Mouse (Mus musculus) megakaryocyte, embryonic 14.5 days (primary cell): ENCODE results near the gene Zfp706. TPM values are rescaled to one million over a fixed set of nuclear protein-coding genes. Genes with fewer than 3 reads are reported as not detected.
A peak's percentile ranks its signal among the peaks of the same experiment; 100 is the strongest.

Experiments
- H3K27me3 ChIP-seq: replicated peaks from 2 replicates; pipeline ENCODE3; 2012; ENCODE audit warnings: inconsistent platforms
- H3K36me3 ChIP-seq: replicated peaks from 2 replicates; pipeline ENCODE3; 2012; ENCODE audit warnings: low read length, inconsistent platforms, mixed read lengths
- H3K4me1 ChIP-seq: 2 replicates; pipeline ENCODE4 v1.6.1; 2012; ENCODE audit warnings: inconsistent platforms
- H3K4me3 ChIP-seq: replicated peaks from 2 replicates; pipeline ENCODE3; 2012; ENCODE audit warnings: moderate library complexity, mild to moderate bottlenecking, inconsistent platforms
- H3K9me3 ChIP-seq: 2 replicates; pipeline ENCODE4 v1.6.1; 2012; ENCODE audit warnings: inconsistent platforms
- FLI1 ChIP-seq: IDR thresholded peaks from 2 replicates; pipeline ENCODE4 v1.6.1; 2012; ENCODE audit warnings: low read length, inconsistent platforms, mixed read lengths
- GATA1 ChIP-seq: IDR thresholded peaks from 3 replicates; pipeline ENCODE4 v1.6.1; 2012; ENCODE audit warnings: mixed read lengths, low read length, inconsistent platforms, borderline replicate concordance
- polyA plus RNA-seq: library from polyadenylated mRNA; stranded (reverse); fragments of >175 nt; gene quantifications from 2 replicates; pipeline ENCODE4 v1.2.3, GENCODE M21; 2012; ENCODE audit warnings: low replicate concordance; ENCODE audit not compliant: insufficient read depth

The Zfp706 gene
- polyA plus RNA-seq, 1 experiment, result 24.7 TPM

DNA sequence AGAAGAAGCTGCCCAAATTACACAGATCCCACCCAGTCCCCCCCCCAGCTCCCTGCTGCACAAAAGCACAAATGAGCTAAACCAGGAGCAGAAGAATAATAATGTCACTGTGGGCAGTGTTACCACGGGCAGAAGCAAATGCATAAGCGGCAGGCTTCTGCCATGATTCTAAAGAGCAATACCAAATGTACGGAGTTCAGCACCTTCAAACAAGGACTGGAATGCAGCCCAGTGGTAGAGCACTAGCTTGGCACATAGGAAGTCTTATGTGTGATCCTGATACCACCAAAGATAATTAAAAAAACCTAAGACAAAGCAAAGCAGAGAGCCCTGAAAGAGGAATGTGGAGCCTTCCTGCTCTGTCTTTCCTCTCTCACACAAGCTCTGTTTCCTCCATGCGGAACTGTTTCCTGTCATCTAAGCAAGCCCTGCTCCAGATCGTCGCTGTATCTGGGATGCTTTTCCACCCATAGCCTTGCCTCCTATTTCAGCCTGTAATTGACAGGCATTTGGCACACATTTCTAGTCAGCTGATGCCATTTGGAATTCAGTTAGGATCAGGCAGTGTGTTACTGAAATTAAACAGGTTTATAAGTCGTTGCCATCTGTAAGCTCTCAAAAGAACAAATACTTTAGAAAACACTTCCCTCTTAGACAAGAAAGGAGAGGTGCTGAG is 29.0 kb upstream of the Zfp706 start:
- no peaks in the 10 kb centered on the region for H3K36me3 ChIP-seq
- no peaks in the 10 kb centered on the region for H3K9me3 ChIP-seq
- H3K4me3 ChIP-seq, result no peak overlapping the region
- H3K4me1 ChIP-seq, result peaks cover 78% of the 10 kb centered on the region
- TF ChIP-seq FLI1, result no peak
- TF ChIP-seq GATA1, result no peak
- no peaks in the 10 kb centered on the region for H3K27me3 ChIP-seq

DNA sequence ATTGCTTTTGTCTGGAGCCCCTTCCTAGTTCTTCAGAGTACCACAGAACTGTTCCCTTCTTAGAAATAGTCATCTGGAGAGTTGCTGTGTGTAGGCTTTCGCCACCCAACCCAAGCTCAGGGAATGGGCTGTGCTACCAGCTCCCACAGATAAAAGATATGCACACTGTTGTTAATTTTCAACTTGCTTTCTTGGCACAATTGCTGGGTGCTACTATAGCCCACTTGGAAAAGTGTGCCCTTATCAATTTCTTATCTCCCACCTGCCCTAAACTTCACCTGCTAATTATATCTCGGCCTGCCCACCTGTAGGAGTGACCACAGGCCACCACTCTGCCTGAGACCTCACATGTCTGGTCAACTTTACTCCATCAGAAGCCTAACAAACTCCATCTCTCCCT is 26.6 kb upstream of the Zfp706 start:
- Histone ChIP-seq H3K9me3 (no peaks in the 10 kb centered on the region), H3K36me3 (no peaks in the 10 kb centered on the region)
- TF ChIP-seq GATA1, result no peak
- no peak for TF ChIP-seq FLI1

DNA sequence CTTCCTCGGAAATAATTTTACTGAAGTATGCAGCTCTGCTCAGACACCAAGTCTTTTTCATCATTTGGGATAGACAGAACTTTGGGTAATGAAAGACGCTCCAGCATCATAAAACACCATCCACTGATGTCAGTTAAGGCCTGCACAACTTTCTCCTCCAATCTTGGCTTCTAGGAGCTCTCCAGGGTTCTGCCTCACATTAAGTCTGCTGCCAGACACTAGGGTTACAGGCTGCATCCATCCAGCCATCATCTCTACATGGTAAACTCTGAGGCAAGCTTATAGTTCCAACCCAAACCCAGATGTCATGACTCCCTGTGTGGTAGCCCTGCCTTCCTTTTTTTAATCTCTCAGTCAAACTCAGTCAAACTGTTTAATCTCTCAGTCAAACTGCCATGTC is 25.9 kb upstream of the Zfp706 start:
- H3K9me3 ChIP-seq, result no peaks in the 10 kb centered on the region
- no peaks in the 10 kb centered on the region for H3K36me3 ChIP-seq
- TF ChIP-seq GATA1, result no peak
- TF ChIP-seq FLI1, result no peak
- no peak overlapping the region for H3K4me3 ChIP-seq
- H3K27me3 ChIP-seq, result no peaks in the 10 kb centered on the region
- H3K4me1 ChIP-seq, result peaks cover 66% of the 10 kb centered on the region

More for the DNA sequence above, 26.6 kb upstream of the Zfp706 start:
- H3K4me3 ChIP-seq, result no peak overlapping the region
- H3K27me3 ChIP-seq, result no peaks in the 10 kb centered on the region
- peaks cover 73% of the 10 kb centered on the region for H3K4me1 ChIP-seq

DNA sequence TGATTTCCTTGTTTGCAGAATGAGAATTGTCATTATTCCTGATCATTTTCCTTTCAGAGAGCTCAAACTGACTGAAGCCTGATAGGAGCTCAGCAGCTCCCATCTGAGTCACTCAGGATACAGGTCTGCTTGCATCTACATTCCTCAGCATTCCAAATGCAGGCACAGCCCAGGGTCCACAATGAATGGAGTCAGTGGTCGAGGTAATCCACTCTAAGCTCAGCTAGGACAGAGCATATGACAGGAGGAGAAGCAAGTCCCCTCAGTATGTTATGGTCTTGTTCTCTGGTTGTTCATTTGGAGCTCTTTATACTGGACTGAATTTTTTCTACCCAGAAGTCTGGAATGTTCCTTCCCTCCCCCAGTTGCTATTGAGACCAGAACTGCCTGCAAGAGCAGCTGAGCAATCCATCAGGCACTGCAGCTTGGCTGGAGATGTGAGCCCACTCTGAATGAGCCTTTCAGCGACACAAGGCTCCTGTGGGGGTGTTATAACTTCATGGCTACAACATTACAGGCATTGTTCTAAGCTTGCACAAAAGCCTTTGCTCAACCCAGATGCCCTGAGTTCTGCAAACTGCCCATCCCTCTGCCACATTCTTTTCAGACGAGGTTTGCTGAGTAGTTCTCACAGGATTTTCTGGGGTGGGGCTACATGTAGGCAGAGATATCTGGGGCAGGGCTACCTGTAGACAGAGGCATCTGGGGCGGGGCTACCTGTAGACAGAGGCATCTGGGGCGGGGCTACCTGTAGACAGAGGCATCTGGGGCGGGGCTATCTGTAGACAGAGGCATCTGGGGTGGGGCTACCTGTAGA is 24.0 kb upstream of the Zfp706 start:
- Histone ChIP-seq H3K4me3 (no peak overlapping the region), H3K4me1 (peaks cover 63% of the 10 kb centered on the region), H3K27me3 (no peaks in the 10 kb centered on the region), H3K36me3 (no peaks in the 10 kb centered on the region), H3K9me3 (no peaks in the 10 kb centered on the region)
- TF ChIP-seq FLI1, result no peak
- TF ChIP-seq GATA1, result no peak

DNA sequence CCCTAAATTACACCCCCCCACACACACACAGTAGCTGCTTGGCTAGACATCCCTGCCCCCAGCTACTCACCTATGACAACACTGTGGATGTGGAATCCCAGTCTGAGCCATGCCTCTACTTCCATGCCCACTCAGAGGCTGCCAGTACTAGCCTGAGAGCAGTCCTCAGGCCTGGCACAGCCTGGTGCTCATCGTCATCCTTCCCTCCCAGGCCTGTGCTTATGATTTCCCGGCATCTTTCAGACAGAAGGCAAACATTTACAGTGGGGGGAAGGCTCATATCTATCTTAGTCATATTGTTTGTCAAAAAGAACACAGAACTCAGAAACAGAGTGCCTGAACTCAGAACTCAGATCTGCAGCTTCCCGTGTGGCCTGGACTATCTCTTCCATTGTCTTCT is 23.4 kb upstream of the Zfp706 start:
- no peak for TF ChIP-seq FLI1
- no peak for TF ChIP-seq GATA1
- Histone ChIP-seq H3K27me3 (no peaks in the 10 kb centered on the region), H3K36me3 (no peaks in the 10 kb centered on the region), H3K4me3 (peak overlapping the region; percentile 50), H3K4me1 (peaks cover 61% of the 10 kb centered on the region), H3K9me3 (no peaks in the 10 kb centered on the region)

DNA sequence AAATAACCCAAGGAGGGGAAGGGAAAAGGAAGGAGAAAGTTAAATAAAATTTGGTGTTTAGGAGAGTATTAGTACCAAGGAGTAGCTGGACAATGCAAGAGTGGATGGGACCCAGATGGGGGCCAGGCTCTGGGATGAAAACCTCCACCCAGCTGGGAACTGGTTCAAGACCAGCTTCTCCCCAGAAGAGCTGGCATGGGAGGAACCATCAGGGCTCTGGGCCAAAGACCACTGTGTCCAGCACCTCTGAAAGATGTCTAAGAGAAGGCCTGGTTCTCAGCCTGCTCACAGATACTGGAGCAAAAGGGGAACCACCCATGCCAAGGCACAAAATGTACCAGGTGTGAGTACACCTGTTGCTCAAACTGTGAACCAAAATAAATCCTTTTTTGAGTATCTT is 20.4 kb upstream of the Zfp706 start:
- H3K4me3 ChIP-seq, result no peak overlapping the region
- H3K27me3 ChIP-seq, result no peaks in the 10 kb centered on the region
- peaks cover 42% of the 10 kb centered on the region for H3K4me1 ChIP-seq
- TF ChIP-seq FLI1 (no peak), GATA1 (no peak)
- no peaks in the 10 kb centered on the region for H3K36me3 ChIP-seq
- H3K9me3 ChIP-seq, result no peaks in the 10 kb centered on the region

DNA sequence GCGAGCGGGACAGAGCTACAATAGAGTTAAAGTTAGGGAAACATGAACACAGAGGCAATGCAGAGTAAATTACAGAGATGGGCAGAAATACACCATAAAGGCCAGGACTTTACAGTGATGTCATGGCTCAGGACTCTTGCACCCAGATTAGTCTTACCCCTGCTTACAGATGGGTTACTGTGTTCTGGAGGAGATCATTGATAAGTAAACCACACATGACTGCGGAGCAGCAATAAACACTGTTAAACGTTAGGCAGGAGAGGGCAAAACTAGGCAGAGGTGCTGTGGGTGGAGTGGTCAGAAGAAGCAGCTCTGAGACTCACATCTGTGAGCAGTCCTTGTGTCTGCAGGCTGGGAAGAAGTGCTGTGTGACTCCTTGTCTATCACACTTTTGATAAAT is 18.9 kb upstream of the Zfp706 start:
- Histone ChIP-seq H3K36me3 (no peaks in the 10 kb centered on the region), H3K9me3 (no peaks in the 10 kb centered on the region), H3K27me3 (no peaks in the 10 kb centered on the region), H3K4me1 (peaks cover 38% of the 10 kb centered on the region), H3K4me3 (no peak overlapping the region)
- TF ChIP-seq GATA1 (no peak), FLI1 (no peak)

DNA sequence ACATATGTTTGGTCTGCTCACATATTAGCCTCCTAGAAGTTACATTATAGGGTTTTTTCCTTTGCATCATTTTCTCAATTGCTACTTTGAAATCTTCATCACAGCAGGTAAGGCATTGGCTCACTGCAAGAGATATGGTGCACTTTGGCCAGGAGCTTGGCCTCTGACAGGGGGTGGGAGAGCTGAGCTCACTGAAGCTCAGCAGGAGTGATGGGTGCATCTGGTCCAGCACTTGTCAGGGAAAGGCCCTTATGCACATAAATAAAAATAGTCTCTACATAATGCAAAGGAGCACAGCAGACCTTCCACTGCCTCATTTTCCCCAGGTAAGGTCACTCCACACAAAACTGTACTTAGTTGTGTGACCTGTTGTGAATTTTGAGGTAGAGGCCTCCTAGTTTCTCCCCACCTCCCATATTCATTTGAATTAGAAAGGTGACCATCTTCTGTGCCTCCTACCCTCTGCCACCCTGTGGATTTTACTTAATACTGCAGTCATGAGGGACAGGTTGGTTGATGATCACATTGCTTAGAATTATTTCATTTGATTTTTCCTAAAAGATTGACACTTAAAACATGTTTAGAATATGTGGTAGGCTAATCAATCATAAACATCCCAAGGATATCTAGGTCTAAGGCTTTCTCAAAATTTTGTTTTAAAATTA is 13.1 kb upstream of the Zfp706 start:
- no peaks in the 10 kb centered on the region for H3K27me3 ChIP-seq
- H3K36me3 ChIP-seq, result no peaks in the 10 kb centered on the region
- H3K4me3 ChIP-seq, result no peak overlapping the region
- H3K9me3 ChIP-seq, result no peaks in the 10 kb centered on the region
- peaks cover 30% of the 10 kb centered on the region for H3K4me1 ChIP-seq
- no peak for TF ChIP-seq GATA1
- TF ChIP-seq FLI1, result no peak

DNA sequence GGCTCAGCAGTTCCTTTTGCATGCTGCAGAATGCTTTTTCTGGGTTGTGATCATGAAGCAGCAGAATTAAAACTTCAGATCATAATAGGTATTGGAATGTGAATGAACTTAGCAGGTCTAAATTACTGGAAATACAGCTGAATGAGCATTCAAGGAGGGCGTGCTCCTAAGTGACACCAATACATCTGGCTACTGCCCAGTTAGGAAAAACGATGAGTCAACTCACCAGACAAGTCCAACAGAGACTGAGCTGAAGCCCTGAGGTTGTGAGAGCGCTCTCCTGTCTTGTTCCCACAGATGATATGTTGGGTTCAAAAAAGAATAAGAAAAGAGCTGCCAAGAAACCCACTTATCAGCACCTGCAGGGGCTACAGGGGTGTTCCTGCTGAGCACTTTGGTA is 11.9 kb upstream of the Zfp706 start:
- no peaks in the 10 kb centered on the region for H3K9me3 ChIP-seq
- H3K27me3 ChIP-seq, result no peaks in the 10 kb centered on the region
- no peak overlapping the region for H3K4me3 ChIP-seq
- H3K36me3 ChIP-seq, result no peaks in the 10 kb centered on the region
- peaks cover 27% of the 10 kb centered on the region for H3K4me1 ChIP-seq
- TF ChIP-seq GATA1 (no peak), FLI1 (no peak)

DNA sequence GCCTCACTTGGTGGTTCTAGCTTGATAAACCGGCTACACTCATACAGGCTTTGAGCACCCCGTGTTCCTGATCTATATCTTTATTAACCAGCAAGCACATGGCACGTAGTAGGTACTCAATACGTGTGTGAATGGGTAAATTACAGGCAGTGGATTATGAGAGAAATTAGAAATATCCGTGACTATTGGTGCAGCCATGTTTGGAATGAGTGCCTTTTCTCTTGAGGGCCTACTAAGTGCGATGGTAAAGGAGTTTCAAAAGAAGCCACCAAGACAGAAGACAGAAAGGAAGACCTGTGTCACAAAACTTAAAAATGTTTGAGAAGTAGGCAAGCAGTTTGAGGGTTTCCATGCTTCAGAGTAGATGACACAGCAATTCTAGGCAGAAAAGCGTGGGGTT is 4.3 kb upstream of the Zfp706 start:
- H3K4me1 ChIP-seq, result peaks cover 49% of the 10 kb centered on the region
- no peaks in the 10 kb centered on the region for H3K27me3 ChIP-seq
- H3K4me3 ChIP-seq, result no peak overlapping the region
- TF ChIP-seq GATA1 (no peak), FLI1 (no peak)
- no peaks in the 10 kb centered on the region for H3K9me3 ChIP-seq
- no peaks in the 10 kb centered on the region for H3K36me3 ChIP-seq
